Mouse (Mus musculus) liver, embryonic 14.5 days (tissue): ENCODE measurements around the gene Sh3d19.

Experiments
- CTCF ChIP-seq: IDR thresholded peaks from 2 replicates; pipeline ENCODE4 v1.5.1; 2016; ENCODE audit warnings: antibody characterized with exemption, low read depth, control low read depth
- EP300 ChIP-seq: IDR thresholded peaks from 2 replicates; pipeline ENCODE4 v1.6.1; 2016; ENCODE audit warnings: antibody characterized with exemption, low read depth

DNA sequence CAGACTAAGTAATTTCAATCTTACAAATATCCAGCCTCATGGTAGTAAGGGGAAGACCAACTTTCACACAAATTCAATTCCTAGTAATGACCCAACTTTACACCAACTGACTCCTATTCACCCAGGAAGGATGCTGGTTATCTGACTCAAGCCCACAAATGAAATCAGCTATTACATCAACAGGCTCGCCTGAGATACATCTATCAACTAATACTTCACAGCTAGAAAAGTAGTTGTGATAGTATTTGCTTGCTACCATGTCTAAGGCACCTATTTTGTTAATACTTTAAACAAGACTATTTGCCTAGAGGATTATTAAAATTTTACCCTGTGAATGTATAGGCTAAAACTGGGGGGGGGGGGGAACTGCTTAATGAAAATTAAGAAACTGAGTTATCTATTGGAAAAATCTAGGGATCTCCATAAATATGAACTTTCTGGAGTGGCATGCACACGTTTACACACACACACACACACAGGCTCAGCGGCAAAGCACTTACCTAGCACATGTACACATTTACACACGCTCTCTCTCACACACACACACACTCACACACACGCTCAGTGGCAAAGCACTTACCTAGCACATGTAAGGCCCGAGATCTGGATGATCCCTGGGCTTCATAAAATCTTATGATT is 166.1 kb downstream of the Sh3d19 start:
- TF ChIP-seq CTCF: no peak
- no peak for TF ChIP-seq EP300
